Mouse (Mus musculus) T-helper 2 cell (primary cell): ENCODE results near the gene Akip1.

Experiments used
- in situ Hi-C: fragments of 300-600 bp; cut with MboI, MseI; formaldehyde crosslinking; loops from one replicate; pipeline ENCODE4 v1.15.1; 2025; ENCODE audit warnings: high pct_unique_total_duplicates

Akip1 gene

DNA sequence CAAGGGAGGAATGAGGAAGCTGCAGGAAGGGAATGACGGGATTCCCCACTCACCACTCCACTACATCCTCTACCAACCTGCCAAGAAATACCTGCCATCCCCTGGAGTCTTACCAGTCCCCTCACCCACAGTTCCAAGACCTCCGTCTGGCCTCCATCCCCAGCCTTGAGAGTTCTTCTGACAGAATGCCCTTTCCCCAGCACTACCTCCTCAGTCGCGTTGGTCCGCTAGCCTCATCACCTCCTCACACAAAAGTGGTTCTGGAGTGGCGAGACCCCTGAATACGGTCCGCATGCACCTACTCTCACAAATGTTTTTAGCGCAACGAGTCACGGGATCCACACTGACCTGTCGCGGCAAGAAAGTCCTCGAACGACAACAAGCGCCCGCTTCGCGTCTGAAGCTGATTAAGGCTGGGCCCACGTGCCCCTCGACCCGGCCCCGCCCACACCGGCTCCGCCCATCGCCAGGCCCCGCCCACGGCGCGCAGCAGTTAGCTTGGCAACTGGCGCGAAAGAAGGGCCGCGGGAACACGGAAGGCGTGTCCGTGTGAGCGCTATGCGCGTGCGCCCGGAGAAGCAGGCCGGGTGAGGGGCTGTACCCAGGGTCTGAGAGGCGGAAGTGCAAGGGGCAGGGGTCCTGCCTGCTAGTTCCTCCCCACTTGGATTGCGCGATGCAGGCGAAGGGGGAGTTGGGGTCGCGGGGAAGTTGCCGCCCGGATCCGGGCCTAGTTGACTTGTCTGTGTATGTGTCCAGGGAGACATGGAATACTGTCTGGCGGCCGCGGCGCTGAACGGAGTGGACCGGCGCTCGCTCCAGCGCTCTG lies at the start of gene Akip1, which contains the start of gene St5:
Gene Akip1, plus strand, starts transcription at position 501 of the 826 bp plus-strand sequence.
Gene St5, minus strand, starts transcription at position 416 of the 826 bp plus-strand sequence.
- in situ Hi-C loops: no loop called here

DNA sequence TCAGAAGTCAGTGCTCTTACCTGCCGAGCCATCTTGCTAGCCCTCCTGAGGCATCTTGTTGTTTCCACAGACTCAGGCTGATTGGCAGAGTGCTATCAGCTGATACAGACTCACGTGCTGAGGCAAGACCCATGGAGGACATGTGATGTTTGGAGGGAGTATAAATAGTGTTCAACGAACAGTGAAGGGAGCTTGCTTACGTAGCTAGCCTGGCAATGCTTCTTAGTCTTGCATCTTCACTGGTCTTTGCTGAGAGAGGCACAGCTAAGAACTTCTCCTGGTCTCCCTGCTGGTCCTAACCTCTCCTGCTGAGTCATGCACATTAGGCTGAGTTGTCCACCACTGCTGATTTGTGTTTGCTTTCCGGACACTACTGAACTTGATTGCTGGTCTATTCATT lies 48.6 kb upstream of the Akip1 start:
- in situ Hi-C loops: no loop called here

DNA sequence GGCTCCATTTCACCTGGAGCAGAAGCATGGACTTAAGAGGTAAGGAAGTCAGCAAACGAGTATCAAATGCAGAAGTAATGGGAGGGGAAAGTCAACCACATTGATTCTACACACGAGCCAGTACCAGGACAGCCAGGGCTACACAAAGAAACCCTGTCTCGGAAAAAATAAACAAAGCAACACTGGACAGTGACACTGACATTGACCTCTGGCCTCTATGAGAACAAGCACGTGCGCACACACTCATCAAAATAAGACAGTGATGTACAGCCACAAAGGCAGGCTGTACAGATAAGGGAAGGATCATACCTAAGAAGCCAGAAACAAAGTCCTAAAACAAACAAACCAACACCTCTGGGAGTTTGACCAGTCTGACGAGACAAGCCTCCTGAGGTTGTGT lies 45.6 kb upstream of the Akip1 start:
- in situ Hi-C loops: no loop called here

DNA sequence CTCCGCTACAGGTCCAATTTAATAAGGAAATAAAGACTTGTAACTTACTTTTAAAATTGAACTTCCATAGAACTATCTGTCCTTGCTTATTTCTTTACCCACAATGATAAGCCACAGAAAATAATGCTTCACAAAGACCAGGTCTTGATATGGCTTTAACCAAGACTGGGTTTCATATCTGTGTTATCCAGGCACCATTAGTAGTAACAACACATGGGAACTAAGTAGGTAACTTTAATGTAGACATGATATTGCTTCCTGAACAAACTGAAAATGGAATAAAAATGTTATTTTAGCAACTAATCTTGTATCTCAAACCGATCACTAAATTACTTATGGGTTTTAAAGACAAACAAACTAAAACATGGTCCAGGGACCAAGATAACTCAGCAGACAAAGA lies 44.2 kb upstream of the Akip1 start:
- in situ Hi-C loops: no loop called here

DNA sequence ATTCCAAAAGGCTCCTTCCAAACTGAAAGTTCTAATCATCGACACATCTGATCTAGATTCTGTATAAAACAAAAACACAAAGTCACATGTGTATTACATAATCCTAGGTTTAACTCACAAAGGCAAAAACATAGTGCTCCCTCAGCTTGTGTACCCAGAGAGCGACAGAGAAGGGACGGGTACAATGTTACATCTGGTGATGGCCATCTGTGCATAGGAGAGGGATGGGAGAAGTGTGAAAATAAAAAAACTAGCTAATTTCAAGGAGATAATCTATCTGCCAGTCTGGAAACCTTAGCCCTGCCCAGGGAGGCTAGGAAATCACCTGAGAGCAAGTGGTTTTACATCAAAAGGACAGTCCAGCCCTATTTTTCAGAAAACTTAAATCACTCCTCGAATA lies 40.9 kb upstream of the Akip1 start:
- in situ Hi-C loops: no loop called here

DNA sequence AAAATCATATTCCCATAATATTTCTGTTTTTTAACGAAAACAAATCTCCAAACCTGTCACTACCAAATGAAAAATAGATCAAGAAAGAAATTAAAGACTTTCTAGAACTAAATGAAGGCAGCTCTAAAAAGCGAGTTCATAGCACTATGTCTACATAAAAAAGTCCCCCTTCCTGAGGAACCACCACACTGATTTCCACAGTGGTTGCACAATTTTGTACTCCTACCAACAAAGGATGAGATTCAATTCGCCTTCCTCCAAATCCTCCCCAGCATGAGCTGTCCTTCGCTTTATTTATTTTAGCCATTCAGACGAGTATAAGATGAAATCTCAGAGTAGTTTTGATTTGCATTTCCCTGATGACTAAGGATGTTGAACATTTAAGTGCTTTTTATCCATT lies 36.8 kb upstream of the Akip1 start:
- in situ Hi-C loops: no loop called here

DNA sequence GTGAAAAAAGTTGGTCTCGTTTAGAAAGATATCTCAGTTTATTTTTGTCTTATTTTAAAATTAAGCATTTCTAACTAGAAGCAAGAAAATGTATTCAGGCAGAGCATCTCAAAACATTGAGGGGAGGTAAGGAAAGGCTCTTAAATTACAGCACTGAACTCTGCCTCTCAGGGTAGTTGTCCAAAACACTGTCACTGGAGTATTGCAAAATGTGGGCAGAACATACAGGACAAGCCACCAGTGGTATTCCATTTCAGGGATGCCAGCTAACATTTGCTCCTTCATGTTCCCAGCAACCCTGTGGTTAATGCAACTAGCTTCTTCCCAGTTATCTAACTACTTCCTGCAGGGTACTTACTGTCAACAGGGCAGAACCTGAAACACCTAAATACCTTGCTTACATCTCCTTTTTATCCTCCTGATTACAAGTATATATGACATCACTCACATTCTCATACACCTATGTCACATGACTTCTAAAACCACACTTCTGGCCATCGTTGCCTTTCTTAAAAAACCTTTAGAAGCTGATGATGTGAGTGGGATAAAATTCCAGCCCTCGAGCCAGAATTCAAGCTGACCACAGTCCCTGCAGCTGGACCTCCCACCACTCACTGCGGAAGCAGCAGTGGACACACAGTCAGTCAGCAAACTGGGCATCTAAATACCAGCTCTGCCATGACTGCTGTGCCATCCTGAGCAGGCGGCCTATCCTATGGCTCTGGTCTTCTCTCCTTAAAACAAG lies 33.9 kb upstream of the Akip1 start:
- in situ Hi-C loops: no loop called here

DNA sequence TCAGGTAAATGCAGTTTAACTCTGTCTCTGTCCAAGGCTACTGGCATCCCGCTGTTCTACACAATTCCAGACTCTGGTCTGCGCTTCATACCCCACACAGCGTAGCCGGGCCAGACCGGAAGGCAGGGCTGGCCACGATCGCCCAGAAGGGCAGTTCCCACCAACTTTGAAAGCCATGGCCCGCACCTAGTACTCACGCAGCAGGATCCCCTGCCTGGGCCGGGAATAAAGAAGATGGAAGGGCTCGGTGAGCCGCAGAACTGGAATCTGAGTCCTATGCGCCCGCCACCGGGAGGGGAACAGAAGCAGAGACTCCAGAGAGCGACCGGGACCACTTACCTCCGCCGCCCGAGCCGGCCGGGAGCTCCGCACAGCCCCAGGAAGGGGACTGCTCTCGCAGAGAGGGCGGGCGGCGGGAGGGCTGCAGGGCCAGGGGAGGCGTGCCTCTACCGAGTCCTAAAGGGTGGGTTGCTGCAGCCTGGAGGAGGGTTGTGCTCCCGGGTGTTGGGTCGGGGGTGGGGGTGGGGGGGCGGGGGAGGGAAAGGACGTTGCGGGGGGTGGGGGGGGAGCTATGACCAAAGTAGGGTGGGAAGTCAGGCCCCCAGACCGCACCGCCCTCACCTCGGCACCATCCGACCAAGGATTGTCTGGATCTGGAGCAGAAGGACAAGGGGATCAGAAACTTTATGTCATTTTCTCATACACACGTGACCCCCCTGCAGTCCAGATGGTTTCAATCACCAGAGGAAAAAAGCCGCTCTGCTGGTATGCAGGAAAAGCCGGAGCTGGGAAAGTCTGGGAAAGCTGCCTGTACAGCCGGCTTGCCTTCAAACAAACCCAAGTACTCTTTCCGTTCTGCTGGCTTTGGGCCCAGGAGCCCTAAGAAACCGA lies 31.7 kb upstream of the Akip1 start:
- in situ Hi-C loops: no loop called here

DNA sequence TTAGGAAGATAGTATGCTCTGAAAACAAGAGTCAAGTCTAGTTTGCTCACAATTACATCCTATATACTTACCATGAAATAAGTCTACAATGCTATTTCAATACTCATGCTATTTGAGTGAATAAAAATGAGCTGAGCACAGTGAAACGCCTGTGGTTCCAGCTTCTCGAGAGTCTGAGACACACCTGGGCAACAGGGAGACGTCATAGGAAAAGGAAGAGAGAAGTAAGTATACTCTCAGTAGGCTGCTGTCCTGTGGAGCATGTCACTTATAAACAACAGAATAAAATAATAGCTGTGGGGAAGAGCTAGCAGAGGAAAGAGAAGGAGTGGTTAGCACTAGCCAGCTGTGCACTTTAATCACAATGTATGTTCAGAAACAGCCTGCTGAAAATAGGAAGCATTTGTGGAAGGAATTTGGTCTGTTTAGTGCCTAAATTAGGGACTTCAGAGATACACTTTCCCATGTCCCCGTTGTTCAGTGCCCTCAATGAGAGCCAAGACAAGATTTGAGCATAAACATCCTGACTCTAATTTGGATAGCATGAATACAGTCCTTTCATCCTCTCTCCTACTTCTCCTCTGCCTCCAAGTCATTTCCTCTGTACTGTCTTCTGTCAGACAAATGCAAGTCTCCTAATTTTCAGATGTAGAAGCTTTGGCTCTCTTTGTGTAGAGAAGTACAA lies 28.4 kb upstream of the Akip1 start:
- in situ Hi-C loops: no loop called here

DNA sequence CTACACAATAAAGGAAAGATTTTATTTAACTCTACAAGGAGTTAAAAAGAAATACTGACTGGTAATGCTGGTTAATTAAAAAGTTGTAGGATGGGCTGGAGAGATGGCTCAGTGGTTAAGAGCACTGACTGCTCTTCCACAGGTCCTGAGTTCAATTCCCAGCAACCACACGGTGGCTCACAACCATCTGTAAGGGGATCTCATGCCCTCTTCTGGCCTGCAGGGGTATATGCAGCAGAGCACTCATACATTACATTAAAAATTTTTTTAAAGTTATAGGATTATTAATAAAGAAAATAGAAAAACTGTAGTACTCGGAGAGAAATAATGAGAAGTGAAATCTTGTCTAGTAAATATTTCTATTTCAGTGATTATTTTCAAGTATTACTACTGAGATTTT lies 23.2 kb upstream of the Akip1 start:
- in situ Hi-C loops: no loop called here

DNA sequence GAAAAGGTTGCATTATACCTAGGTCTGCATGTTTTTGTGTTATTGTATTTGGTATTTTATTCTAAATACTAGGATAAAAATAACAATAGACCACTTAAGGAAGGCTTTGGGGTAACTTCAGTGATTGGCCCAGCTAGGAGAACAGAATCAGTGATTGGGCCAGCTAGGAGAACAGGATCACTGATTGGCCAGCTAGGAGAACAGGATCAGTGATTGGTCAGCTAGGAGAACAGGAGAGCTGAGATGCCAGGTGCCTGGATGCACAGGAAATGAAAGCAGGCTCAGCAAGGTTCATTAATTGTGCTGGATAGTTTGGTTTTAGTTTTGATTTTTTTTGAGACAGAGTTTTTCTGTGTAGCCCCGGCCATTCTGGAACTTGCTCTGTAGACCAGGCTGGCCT lies 22.6 kb upstream of the Akip1 start:
- in situ Hi-C loops: no loop called here

DNA sequence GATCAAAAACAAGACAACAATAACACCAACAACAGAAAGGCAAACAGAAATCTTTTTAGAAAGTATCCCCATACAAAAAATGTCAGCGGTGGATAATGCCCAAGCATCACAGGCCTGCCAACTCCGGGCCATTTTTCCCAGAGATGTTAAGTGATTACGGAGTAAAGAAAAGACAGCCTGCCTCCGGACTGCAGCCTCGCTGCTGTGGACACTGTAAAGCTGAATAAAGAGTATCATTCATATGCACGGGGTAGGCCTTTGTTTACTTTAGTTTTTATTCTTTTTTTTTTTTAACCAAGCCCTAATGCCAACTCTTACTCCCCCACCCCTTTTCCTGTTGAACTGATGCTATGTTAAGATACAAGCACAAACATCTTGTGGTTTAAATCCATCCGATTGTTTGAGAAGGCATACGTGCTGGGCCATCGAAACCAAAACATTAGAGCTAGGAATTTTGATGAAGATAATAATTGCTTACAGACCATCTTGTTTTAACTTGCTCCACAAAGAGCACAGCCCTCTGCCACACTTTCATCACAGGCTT lies 16.8 kb upstream of the Akip1 start:
- in situ Hi-C loops: no loop called here

DNA sequence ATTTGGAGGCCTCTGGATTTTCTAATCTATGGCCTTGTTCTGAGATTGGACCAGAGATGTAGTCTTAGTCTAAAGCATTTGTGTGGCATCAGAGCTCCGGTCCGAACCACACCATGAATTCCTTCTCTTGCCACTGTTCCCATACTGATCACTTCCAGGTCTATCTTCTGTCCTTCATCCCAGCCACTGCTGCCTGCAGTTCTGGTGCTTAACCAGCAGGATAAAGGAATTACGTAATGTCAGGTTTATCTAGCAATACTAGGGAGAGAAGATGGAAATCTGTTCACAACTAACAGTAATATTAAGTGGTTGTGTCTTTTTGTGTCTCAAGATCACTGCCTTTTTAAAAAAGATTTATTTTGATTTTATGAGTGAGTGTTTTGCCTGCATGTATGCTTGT lies 13.4 kb upstream of the Akip1 start:
- in situ Hi-C loops: no loop called here

DNA sequence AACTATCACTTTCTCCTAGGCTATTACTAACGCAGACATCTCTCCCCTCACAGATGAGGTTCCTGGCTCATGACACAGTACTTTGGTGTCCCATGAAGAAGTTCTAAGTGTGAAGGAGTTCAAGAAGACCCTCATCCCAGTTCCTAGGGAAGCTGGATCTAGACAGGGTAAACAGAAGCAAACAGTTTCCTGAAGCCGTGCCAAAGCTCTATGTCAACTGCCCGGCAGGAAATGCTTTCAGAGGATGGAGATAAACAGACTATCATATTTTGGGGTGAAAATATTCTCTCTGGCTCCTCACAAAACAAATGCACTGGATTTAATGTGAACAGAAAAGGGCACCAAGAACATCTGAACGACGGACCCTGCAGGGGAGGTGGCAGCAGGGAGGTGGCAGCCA lies 12.5 kb upstream of the Akip1 start:
- in situ Hi-C loops: no loop called here

DNA sequence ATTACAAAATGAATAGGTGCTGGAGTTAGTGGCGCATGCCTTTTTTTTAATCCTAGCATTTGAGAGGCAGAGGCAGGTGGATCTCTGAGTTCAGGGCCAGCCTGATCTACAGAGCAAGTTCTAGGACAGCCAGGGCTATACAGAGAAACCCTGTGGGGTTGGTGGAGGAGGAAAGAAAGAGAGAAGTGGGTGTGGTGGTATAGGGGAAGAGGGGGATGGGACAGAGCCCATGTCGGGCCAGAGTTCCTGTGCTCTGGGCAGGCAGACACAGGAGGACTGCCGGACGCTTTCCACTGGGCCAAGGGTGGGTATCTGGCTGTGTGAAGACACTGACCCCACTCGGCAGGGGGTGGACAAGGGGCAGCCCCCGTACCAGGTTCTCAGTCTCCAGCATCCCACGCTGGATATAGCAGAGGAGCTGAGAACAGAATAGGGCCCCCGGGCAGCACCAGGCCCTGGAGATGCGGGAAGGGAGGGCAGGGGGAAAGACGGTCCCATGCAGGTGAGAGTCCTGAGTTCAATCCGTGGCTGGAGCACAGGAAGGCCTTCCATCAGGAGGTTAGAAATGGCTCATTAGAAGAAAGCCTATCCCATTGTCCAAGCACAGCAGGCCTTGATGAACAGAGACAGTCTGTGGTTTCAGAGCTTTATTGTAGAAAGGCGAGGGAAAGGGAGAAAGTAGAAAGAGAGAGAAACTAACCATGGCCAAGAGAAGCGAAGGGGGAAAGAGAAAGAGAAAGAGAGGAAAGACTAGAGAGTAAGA lies 8.7 kb upstream of the Akip1 start:
- in situ Hi-C loops: no loop called here

DNA sequence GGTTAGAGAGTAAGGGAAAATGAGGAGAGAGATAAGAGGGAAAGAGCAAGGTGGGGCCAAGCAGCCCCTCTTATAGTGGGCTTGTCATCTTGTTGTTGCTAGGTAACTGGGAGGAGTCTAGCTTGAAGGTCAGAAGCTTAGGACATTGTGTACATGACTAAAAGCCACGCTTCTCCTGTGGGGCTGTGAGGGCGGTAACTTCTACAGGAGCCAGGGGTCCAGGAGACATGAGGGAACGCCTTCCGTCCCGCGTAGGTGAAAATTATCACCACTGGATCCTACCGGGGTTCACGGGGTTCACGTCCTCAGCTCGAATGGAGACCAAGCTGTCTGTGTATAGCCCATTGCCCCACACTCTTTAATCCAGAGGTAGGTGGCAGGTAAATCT lies 8.2 kb upstream of the Akip1 start:
- in situ Hi-C loops: no loop called here

DNA sequence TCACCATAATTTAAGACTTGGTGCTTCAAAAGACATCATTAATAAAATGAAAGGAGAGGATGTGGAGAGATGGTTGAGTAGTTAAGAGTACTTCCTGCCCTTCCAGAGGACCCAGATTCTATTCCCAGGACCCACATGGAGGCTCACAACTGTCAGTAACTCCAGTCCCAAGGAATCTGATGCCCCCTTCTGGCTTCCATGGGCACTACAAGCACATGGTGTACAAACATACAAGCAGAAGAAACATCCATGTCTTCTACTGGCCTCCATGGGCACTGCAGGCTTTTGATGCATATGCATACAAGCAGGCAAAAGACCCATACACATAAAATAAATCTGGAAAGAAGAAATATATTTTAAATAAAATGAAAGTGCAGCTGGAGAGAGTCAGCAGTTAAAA lies 3.3 kb upstream of the Akip1 start:
- in situ Hi-C loops: no loop called here

DNA sequence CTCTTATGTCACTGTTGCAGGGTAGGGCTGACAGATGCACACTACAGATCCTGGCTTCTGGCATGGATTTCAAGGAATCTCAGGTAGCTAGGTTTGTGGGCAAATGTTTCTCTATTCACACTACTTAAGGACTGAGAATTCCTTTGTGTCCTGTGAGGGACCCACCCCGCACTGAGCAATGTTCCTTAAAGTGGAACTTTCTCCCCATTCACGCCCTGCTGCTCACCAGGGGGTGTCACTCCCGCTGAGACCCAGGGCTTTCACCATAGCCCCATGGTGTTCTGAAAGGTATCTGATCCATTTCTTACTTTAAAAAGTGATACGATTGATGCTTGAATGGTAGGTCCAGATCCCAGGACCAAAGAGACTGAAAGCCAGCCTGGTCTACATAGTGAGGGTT lies 769 bp upstream of the Akip1 start:
- in situ Hi-C loops: no loop called here

DNA sequence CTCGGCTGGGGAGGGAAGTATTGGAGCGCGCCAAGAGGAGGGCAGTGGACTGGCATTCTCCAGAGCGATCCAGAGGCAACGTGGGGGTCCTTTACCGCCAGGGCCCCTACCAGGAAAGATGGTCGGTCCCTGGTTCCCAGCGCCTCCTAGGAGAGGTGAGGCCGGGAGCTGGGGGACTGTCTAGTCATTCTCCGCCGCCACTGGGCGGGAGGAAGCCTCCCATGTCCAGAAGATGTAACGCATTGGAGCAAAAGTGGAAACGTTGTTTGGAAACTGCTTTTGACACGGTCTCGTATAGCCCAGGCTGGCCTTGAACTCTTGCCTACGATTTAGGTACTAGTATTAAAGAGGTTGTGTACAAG lies 507 bp downstream of the Akip1 start:
- in situ Hi-C loops: no loop called here

DNA sequence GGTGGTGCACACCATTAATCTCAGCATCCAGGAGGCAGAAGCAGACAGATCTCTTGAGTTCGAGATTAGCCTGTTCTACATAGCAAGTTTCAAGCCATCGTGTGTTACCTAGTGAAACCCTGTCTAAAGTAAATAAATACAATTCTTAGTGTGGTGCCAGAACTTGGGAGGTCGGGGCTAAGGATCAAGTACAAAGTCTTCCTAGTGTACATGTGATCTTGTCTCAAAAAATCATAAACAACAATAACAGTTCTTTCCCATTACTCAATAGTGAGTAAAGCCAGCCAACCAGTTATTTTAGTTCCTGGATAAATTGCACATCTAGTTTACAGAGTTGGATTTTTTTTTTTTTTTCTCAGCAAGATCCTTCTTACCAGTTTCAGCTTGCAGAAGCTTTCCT lies 971 bp downstream of the Akip1 start:
- in situ Hi-C loops: no loop called here
